Mouse (Mus musculus): ENCODE data around the gene Slc7a1. TPM values are rescaled to one million over a fixed set of nuclear protein-coding genes. Genes with fewer than 3 reads are reported as not detected.

Slc7a1 gene
- polyA plus RNA-seq, 1 experiment from 2014 or later: 24.6 TPM

DNA sequence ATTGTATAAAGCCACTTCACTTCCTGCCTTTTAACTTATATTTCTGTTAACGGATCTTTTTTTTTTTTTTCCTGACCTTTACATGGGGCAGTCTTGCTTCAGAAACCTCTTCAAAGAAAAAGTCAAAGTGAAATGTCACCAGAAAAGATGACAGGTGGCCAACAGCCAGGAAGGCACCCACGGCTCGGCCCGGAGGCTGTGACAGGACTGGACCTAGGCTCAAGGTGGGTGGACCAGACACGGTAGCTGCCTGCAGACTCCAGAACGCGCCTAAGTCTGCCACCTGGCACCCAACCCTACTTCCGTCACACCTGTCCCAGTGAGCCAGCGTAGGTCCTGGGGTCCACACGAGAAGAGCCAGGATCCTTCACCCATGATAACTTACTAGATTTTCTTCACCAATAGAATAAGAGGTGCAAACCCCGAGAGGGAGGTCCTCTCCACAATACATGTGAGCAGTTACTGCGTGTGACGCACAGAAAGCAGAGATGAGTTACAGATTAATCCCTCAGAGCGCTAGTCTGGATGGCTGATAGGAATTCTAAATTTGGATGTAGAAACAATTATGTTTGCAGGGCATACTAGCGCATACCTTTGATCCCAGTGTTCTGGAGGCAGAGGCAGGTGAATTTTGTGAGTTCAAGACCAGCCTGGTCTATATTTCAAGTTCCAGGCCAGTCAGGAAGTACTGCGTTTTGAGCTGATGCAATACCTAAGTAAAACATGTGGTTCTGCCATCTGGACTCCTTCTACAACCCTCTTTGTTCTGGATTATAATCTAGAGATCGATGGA, 22.1 kb downstream of the Slc7a1 start:
- no peak for ATAC-seq (ENCODE audit: insufficient read depth, low FRiP score, low read depth)
- H3K9me3 ChIP-seq: no peaks in the 10 kb centered on the region
- no peak overlapping the region for H3K27ac ChIP-seq
- 0 out of 2 replicates have a peak, but pooled peaks cover 2% of the 10 kb centered on the region for H3K4me1 ChIP-seq
- H3K27me3 ChIP-seq (replicated peaks): no peaks in the 10 kb centered on the region
- no peak overlapping the region for H3K9ac ChIP-seq
- no peak overlapping the region for H3K4me2 ChIP-seq
- H3K4me3 ChIP-seq (replicated peaks): no peak overlapping the region
- peaks cover 3% of the 10 kb centered on the region; the same call in 1 of the 2 replicates for H3K36me3 ChIP-seq
- WGBS: 83% methylated on average over 17 of the region's 17 CpGs

DNA sequence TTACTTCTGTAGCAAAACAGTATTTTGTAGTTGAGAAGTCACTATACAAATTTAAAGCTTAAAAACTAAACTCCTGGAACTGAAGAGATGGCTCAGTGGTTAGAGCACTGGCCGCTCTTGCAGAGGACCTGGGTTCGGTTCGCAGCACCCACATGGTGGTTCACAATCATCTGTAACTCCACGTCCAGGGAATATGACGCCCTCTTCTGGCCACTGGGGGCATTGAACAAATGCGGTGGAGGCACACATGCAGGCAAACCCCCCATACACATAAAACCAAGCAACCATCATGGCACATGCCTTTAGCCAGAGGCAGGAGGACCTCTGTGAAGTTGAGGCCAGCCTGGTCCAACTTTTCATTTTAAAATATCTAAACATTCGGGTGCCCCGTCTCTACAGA, 23.3 kb downstream of the Slc7a1 start:
- H3K4me2 ChIP-seq: no peak overlapping the region
- H3K9me3 ChIP-seq: no peaks in the 10 kb centered on the region
- no peak for ATAC-seq (ENCODE audit: insufficient read depth, low FRiP score, low read depth)
- H3K27me3 ChIP-seq (replicated peaks): no peaks in the 10 kb centered on the region
- no peak overlapping the region for H3K9ac ChIP-seq
- WGBS: 95% methylated on average over 8 of the region's 8 CpGs
- H3K4me3 ChIP-seq (replicated peaks): no peak overlapping the region
- 0 out of 2 replicates have a peak, but pooled peaks cover 2% of the 10 kb centered on the region for H3K4me1 ChIP-seq
- peaks cover 3% of the 10 kb centered on the region; the same call in 1 of the 2 replicates for H3K36me3 ChIP-seq
- H3K27ac ChIP-seq: no peak overlapping the region

DNA sequence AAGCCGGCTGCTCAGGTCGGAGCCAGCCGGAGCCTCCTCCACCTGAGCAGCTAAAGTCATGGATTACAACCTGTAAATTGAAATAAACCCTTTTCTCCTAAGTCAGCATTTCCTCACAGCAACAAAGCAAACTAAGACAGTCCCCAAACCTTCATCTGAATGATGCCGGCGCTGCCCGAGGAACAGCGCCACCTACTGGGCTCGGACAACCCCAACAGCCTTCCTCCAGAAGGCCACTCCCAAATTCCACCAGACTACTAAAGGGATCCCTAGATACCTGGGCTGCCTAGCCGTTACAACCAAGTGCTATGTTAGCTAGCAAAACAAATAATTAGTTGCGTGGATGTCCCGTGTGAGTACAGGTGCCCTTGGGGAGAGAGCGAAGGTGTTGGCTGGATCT, 24.2 kb downstream of the Slc7a1 start:
- Histone ChIP-seq H3K4me3 (replicated peaks) (no peak overlapping the region), H3K4me1 (0 out of 2 replicates have a peak, but pooled peaks cover 2% of the 10 kb centered on the region), H3K9me3 (no peaks in the 10 kb centered on the region), H3K27ac (no peak overlapping the region), H3K27me3 (replicated peaks) (no peaks in the 10 kb centered on the region), H3K9ac (no peak overlapping the region), H3K4me2 (no peak overlapping the region), H3K36me3 (peaks cover 3% of the 10 kb centered on the region; the same call in 1 of the 2 replicates)
- 73% methylated on average over 12 of the region's 12 CpGs for WGBS
- no peak for ATAC-seq (ENCODE audit: insufficient read depth, low FRiP score, low read depth)

DNA sequence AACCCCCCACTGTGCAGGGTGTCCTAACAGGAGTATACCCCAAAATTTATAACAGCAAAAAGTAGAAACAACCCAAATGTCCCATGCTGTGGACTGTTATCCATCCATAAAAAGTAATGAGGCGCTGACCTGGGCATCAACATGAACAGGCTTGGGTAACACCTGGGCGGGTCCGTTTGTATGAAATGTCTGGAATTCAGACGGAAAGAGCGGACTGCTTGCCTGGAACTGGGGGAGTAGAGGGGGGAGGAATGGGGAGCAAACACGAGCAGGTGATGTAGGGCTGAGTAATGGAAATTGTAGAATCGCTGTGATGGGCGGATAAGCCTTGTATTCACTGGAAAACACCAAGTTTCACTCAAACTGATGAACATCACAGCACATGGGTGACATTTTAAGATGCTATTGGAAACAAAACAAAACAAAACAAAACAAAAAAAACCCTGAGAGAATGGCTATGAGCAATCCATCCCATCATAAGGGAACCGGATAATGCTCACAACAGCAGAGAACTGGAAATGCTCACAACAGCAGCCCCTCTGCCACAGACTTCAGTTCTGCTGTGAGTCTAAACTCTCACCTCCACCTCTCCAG, 26.5 kb downstream of the Slc7a1 start:
- H3K4me2 ChIP-seq: no peak overlapping the region
- H3K9ac ChIP-seq: no peak overlapping the region
- no peaks in the 10 kb centered on the region for H3K4me1 ChIP-seq
- peaks cover 3% of the 10 kb centered on the region; the same call in 1 of the 2 replicates for H3K36me3 ChIP-seq
- H3K4me3 ChIP-seq (replicated peaks): no peak overlapping the region
- no peak for ATAC-seq (ENCODE audit: insufficient read depth, low FRiP score, low read depth)
- H3K27ac ChIP-seq: no peak overlapping the region
- H3K9me3 ChIP-seq: no peaks in the 10 kb centered on the region
- H3K27me3 ChIP-seq (replicated peaks): no peaks in the 10 kb centered on the region
- 70% methylated on average over 9 of the region's 9 CpGs for WGBS

DNA sequence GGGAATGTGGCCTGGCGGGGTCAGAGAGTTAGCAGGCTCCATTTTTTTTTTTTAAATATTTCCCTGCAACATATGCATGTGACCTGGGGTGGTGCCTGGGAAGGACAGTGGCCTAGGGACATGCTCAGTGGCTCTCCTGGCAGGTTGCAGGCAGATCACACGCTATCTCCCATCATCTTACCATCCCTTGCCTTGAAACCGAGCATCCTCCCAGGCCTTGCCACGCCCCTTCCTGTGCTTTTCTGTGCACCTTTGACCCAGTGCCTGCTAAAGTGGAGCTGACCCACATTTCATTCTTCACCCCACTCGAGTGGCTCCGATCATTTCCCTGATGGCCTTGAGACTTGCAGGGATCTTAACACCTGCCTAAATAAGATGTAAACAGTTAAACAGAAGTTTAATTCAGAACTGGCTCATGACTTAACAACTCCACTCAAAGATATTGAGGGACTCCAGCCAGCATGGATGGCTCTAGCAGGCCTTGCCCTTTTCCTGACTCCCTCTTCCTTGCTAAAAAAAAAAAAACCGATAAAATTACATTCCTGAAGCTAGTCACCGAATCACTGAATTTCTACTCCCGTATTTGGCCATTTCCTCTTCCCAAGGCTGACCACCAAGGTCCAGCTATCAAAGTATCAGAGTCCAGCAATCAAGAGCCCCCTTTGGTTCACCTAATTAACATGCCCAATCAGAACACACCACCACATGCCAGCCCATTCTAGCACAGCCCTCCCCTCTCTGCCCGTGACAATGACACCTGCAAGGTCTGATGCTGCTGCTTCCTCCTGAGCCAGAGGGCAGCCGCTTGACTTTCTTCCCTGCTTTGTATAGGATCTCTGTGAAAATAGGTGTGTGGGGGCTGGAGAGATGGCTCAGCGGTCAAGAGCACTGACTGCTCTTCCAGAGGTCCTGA, 27.4 kb downstream of the Slc7a1 start:
- Histone ChIP-seq H3K4me1 (no peaks in the 10 kb centered on the region), H3K27ac (no peak overlapping the region), H3K36me3 (peaks cover 3% of the 10 kb centered on the region; the same call in 1 of the 2 replicates), H3K27me3 (replicated peaks) (no peaks in the 10 kb centered on the region), H3K9me3 (no peaks in the 10 kb centered on the region), H3K4me2 (no peak overlapping the region), H3K4me3 (replicated peaks) (no peak overlapping the region), H3K9ac (no peak overlapping the region)
- 68% methylated on average over 12 of the region's 12 CpGs for WGBS
- no peak for ATAC-seq (ENCODE audit: insufficient read depth, low FRiP score, low read depth)

DNA sequence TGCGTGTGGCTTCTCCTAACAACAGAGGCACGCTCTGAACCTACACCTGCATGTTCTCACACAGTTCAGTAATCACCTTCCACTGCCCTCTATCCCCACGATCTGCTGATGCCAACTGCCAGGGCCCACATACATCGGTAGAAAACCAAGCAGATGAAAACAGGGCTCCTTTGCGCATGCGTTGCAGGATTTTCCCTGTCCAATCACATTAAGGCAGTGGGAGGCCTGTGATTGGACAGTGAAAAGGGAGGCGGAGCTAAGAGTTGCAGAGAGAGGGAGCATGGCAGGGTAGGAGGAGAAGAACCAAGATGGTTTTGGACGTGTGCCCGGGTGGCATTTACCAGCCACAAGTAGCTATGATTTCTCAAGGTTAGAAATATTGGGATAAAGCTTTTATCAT, 28.3 kb downstream of the Slc7a1 start:
- H3K9me3 ChIP-seq: no peaks in the 10 kb centered on the region
- WGBS: 91% methylated on average over 9 of the region's 9 CpGs
- H3K36me3 ChIP-seq: peaks cover 3% of the 10 kb centered on the region; the same call in 1 of the 2 replicates
- H3K4me3 ChIP-seq (replicated peaks): no peak overlapping the region
- no peak overlapping the region for H3K4me2 ChIP-seq
- no peak overlapping the region for H3K27ac ChIP-seq
- no peak for ATAC-seq (ENCODE audit: insufficient read depth, low FRiP score, low read depth)
- no peaks in the 10 kb centered on the region for H3K4me1 ChIP-seq
- H3K27me3 ChIP-seq (replicated peaks): no peaks in the 10 kb centered on the region
- H3K9ac ChIP-seq: no peak overlapping the region

DNA sequence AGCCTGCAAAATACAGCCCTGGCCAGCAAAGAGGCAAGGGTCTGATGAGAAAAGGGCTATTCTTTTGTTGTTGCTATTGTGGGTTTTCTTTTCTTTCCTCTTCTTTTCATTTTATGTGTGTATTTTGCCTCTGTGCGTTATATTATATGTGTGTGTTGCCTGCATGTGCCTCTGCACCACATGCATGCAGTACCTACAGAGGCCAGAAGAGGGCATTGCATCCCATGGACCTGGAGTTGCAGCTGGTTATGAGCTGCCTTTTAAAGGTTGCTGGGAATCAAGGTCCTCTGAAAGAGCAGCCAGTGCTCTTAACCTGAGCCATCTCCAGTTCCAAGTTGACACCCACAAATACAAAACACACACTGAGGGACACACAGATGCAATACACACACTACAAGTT, 29.1 kb downstream of the Slc7a1 start:
- Histone ChIP-seq H3K4me3 (replicated peaks) (no peak overlapping the region), H3K4me2 (no peak overlapping the region), H3K27me3 (replicated peaks) (no peaks in the 10 kb centered on the region), H3K27ac (no peak overlapping the region), H3K9ac (no peak overlapping the region), H3K9me3 (no peaks in the 10 kb centered on the region), H3K36me3 (no peaks in the 10 kb centered on the region), H3K4me1 (no peaks in the 10 kb centered on the region)
- 100% methylated on average over 1 of the region's 1 CpGs for WGBS
- no peak for ATAC-seq (ENCODE audit: insufficient read depth, low FRiP score, low read depth)

DNA sequence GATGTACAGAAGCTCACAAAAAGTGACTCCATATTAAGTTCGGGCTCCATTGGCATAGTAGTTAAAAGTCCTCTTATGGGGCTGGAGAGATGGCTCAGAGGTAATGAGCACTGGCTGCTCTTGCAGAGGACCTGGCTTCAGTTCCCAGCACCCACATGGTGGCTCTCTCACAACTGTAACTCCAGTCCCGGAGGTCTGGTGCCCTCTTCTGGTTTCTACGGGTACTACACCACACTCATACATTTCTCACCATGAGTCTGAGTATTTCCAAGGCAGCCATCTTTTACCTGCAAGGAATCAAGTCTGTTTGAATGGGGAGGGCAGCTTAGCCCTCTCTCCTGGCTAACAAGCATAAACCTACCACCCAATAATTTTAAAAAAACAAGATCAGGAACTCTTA, 30.5 kb downstream of the Slc7a1 start:
- H3K27me3 ChIP-seq (replicated peaks): no peaks in the 10 kb centered on the region
- ATAC-seq (ENCODE audit: insufficient read depth, low FRiP score, low read depth): no peak
- no peak overlapping the region for H3K27ac ChIP-seq
- H3K9ac ChIP-seq: no peak overlapping the region
- no peaks in the 10 kb centered on the region for H3K36me3 ChIP-seq
- no peak overlapping the region for H3K4me2 ChIP-seq
- WGBS: 84% methylated on average over 3 of the region's 3 CpGs
- H3K9me3 ChIP-seq: no peaks in the 10 kb centered on the region
- no peaks in the 10 kb centered on the region for H3K4me1 ChIP-seq
- no peak overlapping the region for H3K4me3 ChIP-seq (replicated peaks)

DNA sequence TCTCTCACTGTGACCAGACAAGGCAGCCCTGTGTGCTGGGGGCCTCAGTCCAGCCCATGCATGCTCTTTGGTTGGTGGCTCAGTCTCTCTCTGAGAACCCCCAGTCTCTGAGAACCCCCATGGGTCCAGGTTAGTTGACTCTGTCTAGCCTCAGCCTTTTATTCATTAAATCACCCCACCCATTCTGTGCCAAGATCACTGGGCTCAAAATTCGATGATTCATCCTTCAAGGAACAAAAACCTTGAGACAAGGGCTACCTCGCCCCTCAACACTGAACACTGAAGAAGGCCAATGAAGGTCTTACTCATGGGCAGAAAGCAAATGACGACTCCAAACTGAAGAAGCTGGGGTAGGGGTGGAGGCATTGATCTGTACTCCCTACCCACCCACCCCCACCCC, 31.9 kb downstream of the Slc7a1 start:
- no peak for ATAC-seq (ENCODE audit: insufficient read depth, low FRiP score, low read depth)
- WGBS: 80% methylated on average over 3 of the region's 3 CpGs
- Histone ChIP-seq H3K36me3 (0 out of 2 replicates have a peak, but pooled peaks cover 4% of the 10 kb centered on the region), H3K9ac (no peak overlapping the region), H3K4me3 (replicated peaks) (no peak overlapping the region), H3K4me2 (no peak overlapping the region), H3K4me1 (no peaks in the 10 kb centered on the region), H3K27ac (no peak overlapping the region), H3K9me3 (no peaks in the 10 kb centered on the region), H3K27me3 (replicated peaks) (no peaks in the 10 kb centered on the region)

DNA sequence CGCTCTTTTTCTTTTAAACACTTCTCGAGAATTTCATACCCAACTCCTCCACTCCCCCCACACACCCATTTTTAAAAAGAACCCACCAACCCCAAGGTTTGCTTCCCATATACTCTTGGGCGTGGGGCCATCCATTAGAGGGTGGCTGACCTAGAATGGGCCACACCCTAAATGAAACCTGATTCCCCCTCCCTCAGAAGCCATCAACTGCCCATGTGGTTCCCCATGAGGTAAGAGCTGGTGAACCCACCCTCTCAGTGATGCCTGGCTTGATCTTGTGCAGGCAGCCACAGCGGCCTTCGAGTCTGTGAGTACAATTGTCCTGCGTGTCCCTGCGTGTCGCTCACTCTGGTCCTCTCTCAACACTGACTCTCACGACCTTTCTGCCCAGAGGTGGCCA, 33.2 kb downstream of the Slc7a1 start:
- no peak overlapping the region for H3K9ac ChIP-seq
- whole genome bisulfite sequencing: 83% methylated on average over 9 of the region's 9 CpGs
- no peaks in the 10 kb centered on the region for H3K27me3 ChIP-seq (replicated peaks)
- 0 out of 2 replicates have a peak, but pooled peaks cover 4% of the 10 kb centered on the region for H3K36me3 ChIP-seq
- H3K4me1 ChIP-seq: peaks cover 4% of the 10 kb centered on the region; the same call in 1 of the 2 replicates
- H3K27ac ChIP-seq: no peak overlapping the region
- no peak overlapping the region for H3K4me2 ChIP-seq
- no peaks in the 10 kb centered on the region for H3K9me3 ChIP-seq
- no peak for ATAC-seq (ENCODE audit: insufficient read depth, low FRiP score, low read depth)
- H3K4me3 ChIP-seq (replicated peaks): no peak overlapping the region

DNA sequence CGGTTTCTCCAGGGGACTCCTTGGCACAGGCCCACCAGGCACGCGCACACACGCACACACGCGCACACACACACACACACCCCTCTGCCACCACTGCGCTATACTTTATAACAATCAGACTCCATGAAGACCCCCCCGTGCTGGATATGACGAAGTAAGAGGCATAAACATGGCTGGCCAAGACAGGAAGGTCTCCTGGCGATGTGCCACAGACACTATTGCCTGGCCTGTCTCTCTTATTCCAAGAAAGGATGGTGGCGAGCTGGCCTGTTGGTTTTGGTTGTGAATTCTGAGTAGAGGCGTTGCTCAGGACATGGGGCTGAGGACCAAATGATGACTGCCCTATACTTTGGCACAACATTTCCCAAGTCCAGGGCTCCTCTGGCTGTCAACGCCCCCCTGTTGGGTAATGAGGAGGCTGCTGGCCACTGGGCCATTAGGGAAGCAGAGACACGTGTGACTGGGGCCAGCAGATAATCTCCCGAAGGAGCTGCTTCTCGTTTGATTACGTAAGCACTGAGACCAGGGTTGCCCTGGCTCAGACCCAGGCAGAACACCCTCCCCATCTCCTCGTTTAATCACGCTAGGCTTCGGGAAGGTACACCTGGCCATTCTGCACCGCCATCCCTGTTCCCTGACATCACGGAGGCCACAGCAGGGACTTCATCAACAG, 36.1 kb downstream of the Slc7a1 start:
- Histone ChIP-seq H3K27ac (no peak overlapping the region), H3K9ac (no peak overlapping the region), H3K27me3 (replicated peaks) (no peaks in the 10 kb centered on the region), H3K9me3 (no peaks in the 10 kb centered on the region), H3K36me3 (0 out of 2 replicates have a peak, but pooled peaks cover 4% of the 10 kb centered on the region), H3K4me1 (peaks cover 4% of the 10 kb centered on the region; the same call in 1 of the 2 replicates), H3K4me3 (replicated peaks) (no peak overlapping the region), H3K4me2 (no peak overlapping the region)
- WGBS: 84% methylated on average over 22 of the region's 22 CpGs
- ATAC-seq (ENCODE audit: insufficient read depth, low FRiP score, low read depth): no peak
